Mouse (Mus musculus) lung, adult 2 months (tissue): Measurements from ENCODE around the gene Klc1. TPM values are rescaled to one million over a fixed set of nuclear protein-coding genes. Genes with fewer than 3 reads are reported as not detected.
A peak's percentile ranks its signal among the peaks of the same experiment; 100 is the strongest.
"Not testable (repeated sequence)": the region's sequence is repeated elsewhere in the genome, so short reads cannot be mapped to it uniquely, and the experiment has no call there.

Source experiments
- DNase-seq: peaks from one replicate; pipeline ENCODE4 v3.0.0; 2022
- H3K4me1 ChIP-seq: fragments of 200-500 bp; 2 replicates; pipeline ENCODE4 v1.6.1; 2011; ENCODE audit warnings: low read length; ENCODE audit not compliant: control insufficient read depth, insufficient read depth
- H3K4me3 ChIP-seq: fragments of 200-500 bp; replicated peaks from 2 replicates; pipeline ENCODE3; 2011; ENCODE audit warnings: low read depth, mild to moderate bottlenecking, control low read depth, low read length; ENCODE audit errors: extremely low read depth
- CTCF ChIP-seq: fragments of 200-500 bp; IDR thresholded peaks from 2 replicates; pipeline ENCODE4 v1.5.1; 2011; ENCODE audit warnings: mild to moderate bottlenecking, low read length, control low read depth; ENCODE audit not compliant: insufficient read depth
- POLR2A ChIP-seq: fragments of 200-500 bp; IDR thresholded peaks from 2 replicates; pipeline ENCODE4 v1.6.1; 2011; ENCODE audit warnings: low read depth, mild to moderate bottlenecking, control low read depth, low read length, borderline replicate concordance; ENCODE audit errors: extremely low read depth
- WGBS: fragments of 180-500 bp; shearing (Covaris S2); methylation state at CpG from one replicate; pipeline ENCODE4 v1.1.7; 2018; 5-methylcytosine and 5-hydroxymethylcytosine counted together
- polyA plus RNA-seq: library from polyadenylated mRNA; depleted of rRNA; stranded (reverse); fragments of >200 nt; gene quantifications from 2 replicates; pipeline ENCODE4 v1.2.3, GENCODE M21; 2012

Klc1 gene
- polyA plus RNA-seq, 1 experiment: 113 TPM

GRCm38 (mm10) chr12:111724638-111725337 is 33.9 kb upstream of the Klc1 start:
- no peak for DNase-seq
- TF ChIP-seq CTCF (no peak), POLR2A (no peak)
- H3K4me1 ChIP-seq: peaks cover 12% of the 10 kb centered on the region
- no peak overlapping the region for H3K4me3 ChIP-seq
- 59% methylated on average over 6 of the region's 6 CpGs for WGBS

- TF ChIP-seq POLR2A (no peak), CTCF (no peak)
- 56% methylated on average over 12 of the region's 12 CpGs for WGBS
- peaks cover 12% of the 10 kb centered on the region for H3K4me1 ChIP-seq
- no peak for DNase-seq
- H3K4me3 ChIP-seq: no peak overlapping the region
Measured at GRCm38 (mm10) chr12:111725338-111726121, 33.1 kb upstream of the Klc1 start.

GRCm38 (mm10) chr12:111726122-111726463 is 32.6 kb upstream of the Klc1 start:
- TF ChIP-seq POLR2A: no peak
- TF ChIP-seq CTCF: no peak
- Histone ChIP-seq H3K4me1 (peaks cover 12% of the 10 kb centered on the region), H3K4me3 (no peak overlapping the region)
- WGBS: 41% methylated on average over 4 of the region's 4 CpGs
- no peak for DNase-seq

GRCm38 (mm10) chr12:111727956-111728355 is 30.7 kb upstream of the Klc1 start:
- Histone ChIP-seq H3K4me1 (peaks cover 14% of the 10 kb centered on the region), H3K4me3 (no peak overlapping the region)
- no peak for DNase-seq
- TF ChIP-seq CTCF: no peak
- no peak for TF ChIP-seq POLR2A
- 44% methylated on average over 1 of the region's 1 CpGs for WGBS

- Histone ChIP-seq H3K4me3 (no peak overlapping the region), H3K4me1 (peaks cover 3% of the 10 kb centered on the region; the same call in 1 of the 2 replicates)
- TF ChIP-seq CTCF: peak; percentile 80
- TF ChIP-seq POLR2A: no peak
- peak; percentile 78 for DNase-seq
- 31% methylated on average over 30 of the region's 30 CpGs for WGBS
Measured at GRCm38 (mm10) chr12:111731822-111732807, 26.5 kb upstream of the Klc1 start.

GRCm38 (mm10) chr12:111732921-111733320 is 25.7 kb upstream of the Klc1 start:
- DNase-seq: no peak
- Histone ChIP-seq H3K4me1 (peaks cover 3% of the 10 kb centered on the region; the same call in 1 of the 2 replicates), H3K4me3 (no peak overlapping the region)
- no peak for TF ChIP-seq POLR2A
- TF ChIP-seq CTCF: no peak
- 57% methylated on average over 5 of the region's 5 CpGs for WGBS

- TF ChIP-seq POLR2A (no peak), CTCF (no peak)
- no peak for DNase-seq
- H3K4me1 ChIP-seq: peaks cover 3% of the 10 kb centered on the region; the same call in 1 of the 2 replicates
- H3K4me3 ChIP-seq: no peak overlapping the region
- WGBS: 76% methylated on average over 3 of the region's 3 CpGs
Measured at GRCm38 (mm10) chr12:111734912-111735311, 23.7 kb upstream of the Klc1 start.

- H3K4me1 ChIP-seq, DNase-seq, H3K4me3 ChIP-seq: not testable (repeated sequence)
- 82% methylated on average over 8 of the region's 8 CpGs for WGBS
Measured at GRCm38 (mm10) chr12:111736676-111737075, 22.0 kb upstream of the Klc1 start.

- Histone ChIP-seq H3K4me1 (peaks cover 3% of the 10 kb centered on the region; the same call in 1 of the 2 replicates), H3K4me3 (no peak overlapping the region)
- no peak for DNase-seq
- TF ChIP-seq CTCF (no peak), POLR2A (no peak)
- WGBS: 41% methylated on average over 9 of the region's 9 CpGs
Measured at GRCm38 (mm10) chr12:111737370-111737769, 21.3 kb upstream of the Klc1 start.
